Comparison of ENCODE assay signal across 7 mouse cellular contexts in genomic region chr17:31557124-31557880, GRCm38 (mm10). TPM values are rescaled to one million over a fixed set of nuclear protein-coding genes. Genes with fewer than 3 reads are reported as not detected.
DNase-seq lines count a peak whose midpoint lies in the region; ATAC-seq and TF ChIP-seq lines count a peak whose summit lies in the region.

No protein-coding gene starts in this region.

- TF ChIP-seq CTCF in G1E (IDR thresholded peaks at IDR 0.05; ENCODE audit: low read depth, low read length), result no peak
- TF ChIP-seq CTCF in bone marrow, adult 2 months (IDR thresholded peaks at IDR 0.05; ENCODE audit: control insufficient read depth, insufficient read depth, low read length), result no peak

- no peak for ATAC-seq in G1E (ENCODE audit: extremely low read depth, insufficient number of reproducible peaks, low FRiP score, poor library complexity, severe bottlenecking)
- peak; percentile 69 for ATAC-seq in kidney, embryonic 15.5 days (replicated peaks; ENCODE audit: low FRiP score)

- H3K27me3 ChIP-seq in G1E (ENCODE audit: insufficient read depth, low read length), result peaks cover 12% of the 10 kb centered on the region; the same call in 1 of the 2 replicates
- no peaks in the 10 kb centered on the region for H3K27me3 ChIP-seq in kidney, embryonic 15.5 days

- peak overlapping the region; percentile 31 for H3K4me3 ChIP-seq in G1E (ENCODE audit: low read depth, low read length)
- no peak overlapping the region for H3K4me3 ChIP-seq in bone marrow, adult 2 months (replicated peaks; ENCODE audit: control insufficient read depth, low read depth, low read length)
- H3K4me3 ChIP-seq in kidney, embryonic 15.5 days (replicated peaks), result no peak overlapping the region

- H3K9ac ChIP-seq in kidney, embryonic 15.5 days, result no peak overlapping the region

- no peak for TF ChIP-seq POLR2A in bone marrow, adult 2 months (IDR thresholded peaks at IDR 0.05; ENCODE audit: borderline replicate concordance, control insufficient read depth, low read depth, low read length)

- H3K9me3 ChIP-seq in G1E (replicated peaks), result no peaks in the 10 kb centered on the region
- no peaks in the 10 kb centered on the region for H3K9me3 ChIP-seq in kidney, embryonic 15.5 days (replicated peaks)

- H3K4me1 ChIP-seq in G1E (ENCODE audit: insufficient read depth, low read depth, low read length), result peaks cover 12% of the 10 kb centered on the region
- H3K4me1 ChIP-seq in bone marrow, adult 2 months (ENCODE audit: control insufficient read depth, insufficient read depth, low read length), result peaks cover 2% of the 10 kb centered on the region; the same call in 1 of the 2 replicates
- peaks cover 18% of the 10 kb centered on the region for H3K4me1 ChIP-seq in kidney, embryonic 15.5 days

- no peak for DNase-seq in G1E (ENCODE audit: low spot score)
- peak; percentile 62 to 71 for DNase-seq in heart, adult 18-20 months
- peak; percentile 67 for DNase-seq in neural tube, embryonic 10.5 days (ENCODE audit: extremely low spot score, low spot score)
- DNase-seq in cerebellum, adult 18-20 months, result no peak
- no peak for DNase-seq in cerebellum, adult 9-11 months

- H3K4me2 ChIP-seq in kidney, embryonic 15.5 days, result no peak overlapping the region

- no peaks in the 10 kb centered on the region for H3K36me3 ChIP-seq in G1E (replicated peaks)
- H3K36me3 ChIP-seq in kidney, embryonic 15.5 days, result no peaks in the 10 kb centered on the region

- WGBS in bone marrow, adult 2 months, result 73% methylated on average over 11 of the region's 11 CpGs
- 47% methylated on average over 11 of the region's 11 CpGs for WGBS in kidney, embryonic 15.5 days

- peak overlapping the region; percentile 5; the same call in 1 of the 2 replicates for H3K27ac ChIP-seq in bone marrow, adult 2 months (ENCODE audit: control insufficient read depth, insufficient read depth, low read depth, low read length, poor library complexity)
- H3K27ac ChIP-seq in kidney, embryonic 15.5 days, result peak overlapping the region; percentile 39; the same call in 1 of the 2 replicates

RNA-seq across cellular contexts. Expression of gene Pknox1, which starts 7.2 kb away (rescaled TPM):
- total RNA-seq in G1E (2014; fragmentation: Nextera tagmentation), result 30.4 and 34.8 TPM in 2 replicates
- total RNA-seq in G1E (2017), result 25.1 and 29.0 TPM in 2 replicates
- polyA plus RNA-seq in G1E (2012), result 6.2 and 8.5 TPM in 2 replicates
- 8.2 and 19.3 TPM in 2 replicates for polyA plus RNA-seq in bone marrow, adult 2 months (2011; ENCODE audit: insufficient read depth, insufficient read length, low replicate concordance, missing spikeins)
- 10 to 100 TPM; 10.6 to 12.7 TPM for total RNA-seq in heart, adult 18-20 months (2021)
- polyA plus RNA-seq in kidney, embryonic 15.5 days (2015; fragmentation: Nextera tagmentation; extraction: Ambion mirVana), result 36.7 and 40.5 TPM in 2 replicates

RNA-seq across cellular contexts. Expression of gene Ndufv3, which starts 37.4 kb away (rescaled TPM):
- total RNA-seq in G1E (2014; fragmentation: Nextera tagmentation) (180 and 181 TPM in 2 replicates), G1E (2017) (693 and 773 TPM in 2 replicates)
- 528 and 713 TPM in 2 replicates for polyA plus RNA-seq in G1E (2012)
- polyA plus RNA-seq in bone marrow, adult 2 months (2011; ENCODE audit: insufficient read depth, insufficient read length, low replicate concordance, missing spikeins), result 57.2 and 97.0 TPM in 2 replicates
- 1,000 to 10,000 TPM; 1,409 to 1,497 TPM for total RNA-seq in heart, adult 18-20 months (2021)
- 261 TPM in 2 replicates for polyA plus RNA-seq in kidney, embryonic 15.5 days (2015; fragmentation: Nextera tagmentation; extraction: Ambion mirVana)

RNA-seq across cellular contexts. Expression of gene Wdr4, which starts 37.5 kb away (rescaled TPM):
- total RNA-seq in G1E (2014; fragmentation: Nextera tagmentation), result 13.0 and 21.2 TPM in 2 replicates
- 18.4 and 20.6 TPM in 2 replicates for total RNA-seq in G1E (2017)
- polyA plus RNA-seq in G1E (2012), result 51.0 and 59.3 TPM in 2 replicates
- 9.8 and 13.6 TPM in 2 replicates for polyA plus RNA-seq in bone marrow, adult 2 months (2011; ENCODE audit: insufficient read depth, insufficient read length, low replicate concordance, missing spikeins)
- 1 to 10 TPM; 5.8 to 6.5 TPM for total RNA-seq in heart, adult 18-20 months (2021)
- polyA plus RNA-seq in kidney, embryonic 15.5 days (2015; fragmentation: Nextera tagmentation; extraction: Ambion mirVana), result 46.5 and 49.6 TPM in 2 replicates

Comparison
In these comparisons a context has a peak if more than half of its experiments do, and no peak if none do; other contexts are left out.
1. DNase-seq: peak in heart, adult 18-20 months (2 of 2) and neural tube, embryonic 10.5 days (single experiment); none in G1E (single experiment), cerebellum, adult 18-20 months (0 of 2) and cerebellum, adult 9-11 months (single experiment).